Mouse (Mus musculus): Measurements from ENCODE around the gene Sv2b. TPM values are rescaled to one million over a fixed set of nuclear protein-coding genes. Genes with fewer than 3 reads are reported as not detected.

The Sv2b gene
- total RNA-seq, 2 experiments from 2014 or later, result not detected

DNA sequence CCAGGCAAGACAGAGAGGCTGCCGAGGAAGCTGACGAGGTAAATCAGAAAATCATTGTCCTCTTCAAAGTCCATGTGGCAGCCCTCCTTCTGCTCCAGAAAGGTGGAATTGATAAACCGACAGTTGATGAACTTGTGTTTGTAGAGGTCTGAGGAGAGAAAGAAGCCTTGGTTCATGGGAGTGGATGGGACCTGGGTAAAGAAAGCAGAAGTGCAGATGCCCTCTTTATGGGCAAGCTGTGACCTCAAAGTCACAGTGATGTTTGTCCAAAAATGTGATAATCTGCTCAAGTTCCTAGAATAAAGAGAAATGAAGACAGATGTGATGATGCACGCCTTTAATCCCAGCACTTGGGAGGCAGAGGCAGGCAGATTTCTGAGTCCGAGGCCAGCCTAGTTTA is 185.0 kb downstream of the Sv2b start:
- ATAC-seq (replicated peaks; ENCODE audit: low FRiP score, poor library complexity, severe bottlenecking), result no peak

DNA sequence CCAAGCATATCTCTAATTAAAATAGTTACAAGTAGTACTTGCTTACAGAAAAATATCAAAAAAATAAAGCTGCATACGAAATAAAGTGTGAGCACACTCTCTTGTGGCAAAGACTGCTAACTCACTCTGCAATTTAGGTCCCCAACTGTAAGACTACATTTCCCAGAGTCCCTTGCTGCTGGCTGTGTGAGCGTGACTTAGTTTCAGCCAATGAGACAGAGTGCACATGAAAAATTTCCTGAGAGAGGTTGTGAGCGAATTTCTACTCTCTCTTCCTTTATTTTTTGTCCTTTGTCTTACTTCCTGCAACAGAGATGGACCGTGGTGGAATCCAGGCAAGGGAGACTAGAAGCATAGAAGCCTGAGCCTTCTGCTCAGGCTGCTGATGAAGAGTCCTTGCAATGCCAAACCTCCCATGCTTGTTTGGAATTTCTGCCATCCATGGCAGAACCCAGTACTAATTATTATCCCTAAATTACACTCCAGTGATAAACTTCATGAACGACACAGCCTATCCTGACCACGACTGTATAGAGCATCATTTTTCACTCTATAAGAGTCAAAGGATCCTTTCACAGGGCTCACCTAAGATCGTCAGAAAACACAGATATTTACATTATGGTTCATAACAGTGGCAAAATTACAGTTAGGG is 190.9 kb downstream of the Sv2b start:
- no peak; the same call in 1 of the 2 replicates for ATAC-seq (replicated peaks; ENCODE audit: low FRiP score, poor library complexity, severe bottlenecking)

DNA sequence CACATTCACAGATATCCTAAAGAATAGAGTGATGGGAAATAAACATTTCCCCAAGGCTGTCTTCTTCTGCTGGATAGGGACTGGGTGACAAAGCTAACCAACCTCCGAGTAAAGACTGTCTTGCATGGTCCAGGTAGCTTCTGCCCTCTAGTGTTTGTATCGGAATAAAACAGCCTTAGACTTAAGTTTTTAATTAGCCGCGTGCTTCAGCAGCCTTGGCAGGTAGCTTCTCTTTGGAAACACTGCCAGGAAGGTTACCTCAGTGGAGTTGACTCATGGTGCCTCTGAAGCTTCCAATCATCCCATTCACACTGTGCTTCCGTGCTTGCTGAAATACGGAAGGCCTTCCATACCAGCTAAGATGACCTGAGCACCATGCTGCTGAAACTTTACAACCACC is 198.4 kb downstream of the Sv2b start:
- ATAC-seq (replicated peaks; ENCODE audit: low FRiP score, poor library complexity, severe bottlenecking), result no peak

DNA sequence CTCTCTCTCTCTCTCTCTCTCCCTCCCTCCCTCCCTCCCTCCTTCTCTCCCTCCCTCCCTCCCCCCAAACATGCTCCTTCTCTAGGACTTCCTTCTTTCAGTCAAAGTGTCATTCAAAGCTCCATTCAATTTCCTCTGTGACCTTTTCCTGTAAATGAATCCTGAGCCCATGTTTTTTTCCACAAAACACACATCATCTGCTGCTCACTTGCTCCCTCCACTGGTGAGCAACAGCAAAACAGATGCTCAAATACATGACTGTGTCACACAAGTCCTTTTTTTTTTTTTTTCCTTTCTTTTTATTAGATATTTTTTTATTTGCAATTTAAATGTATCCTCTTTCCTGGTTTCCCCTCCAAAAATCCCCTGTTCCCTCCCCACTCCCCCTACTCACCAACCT is 201.6 kb downstream of the Sv2b start:
- ATAC-seq (replicated peaks; ENCODE audit: low FRiP score, poor library complexity, severe bottlenecking), result no peak

DNA sequence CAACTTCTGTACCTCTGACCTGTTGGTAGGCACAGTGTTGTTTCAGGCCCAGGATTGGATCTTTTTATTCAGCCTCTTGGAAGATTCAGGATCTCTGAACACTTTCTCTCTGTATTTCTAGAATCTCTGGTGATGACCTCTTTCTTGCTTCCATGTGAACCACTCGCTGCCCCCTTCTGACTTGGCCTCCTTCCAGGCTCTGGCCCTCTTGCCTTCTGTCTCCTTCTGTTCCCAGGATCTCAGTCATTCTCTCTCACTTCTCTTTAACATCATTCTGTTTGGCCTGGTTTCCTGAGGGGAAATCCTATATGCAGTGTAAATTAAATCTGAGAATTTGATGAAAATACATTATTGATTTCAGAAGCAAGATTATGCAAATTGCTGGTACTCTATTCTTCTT is 205.2 kb downstream of the Sv2b start:
- ATAC-seq (replicated peaks; ENCODE audit: low FRiP score, poor library complexity, severe bottlenecking), result no peak

DNA sequence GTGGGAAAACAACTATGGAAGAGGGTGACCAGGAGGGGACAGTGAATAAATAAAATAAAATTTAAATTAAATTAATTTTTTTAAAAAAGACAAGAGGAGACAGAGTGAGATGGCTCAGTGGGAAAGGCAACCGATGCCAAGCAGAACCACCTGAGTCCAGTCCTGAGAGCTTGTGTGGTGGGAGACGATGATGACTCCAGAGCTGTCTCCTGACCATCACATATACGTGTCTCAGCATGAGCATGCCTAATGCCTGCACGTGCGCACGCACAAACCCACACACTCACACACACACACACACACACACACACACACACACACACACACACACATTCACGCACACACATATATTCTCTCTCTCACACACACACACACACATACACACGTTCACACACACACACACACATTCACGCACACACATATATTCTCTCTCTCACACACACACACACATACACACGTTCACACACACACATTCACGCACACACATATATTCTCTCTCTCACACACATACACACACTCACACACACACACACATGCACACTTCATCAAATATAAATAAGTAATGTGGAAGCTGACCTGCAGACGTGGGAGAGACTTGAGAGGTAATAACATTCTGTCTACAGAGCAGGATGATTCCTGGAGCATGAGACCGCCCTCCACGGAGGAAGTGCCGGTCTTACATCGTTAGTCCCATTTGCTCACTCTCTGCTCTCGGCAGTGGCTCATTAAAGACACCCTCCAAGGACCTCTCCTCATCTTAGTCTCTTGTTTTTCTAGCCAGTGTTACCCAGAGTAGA is 206.3 kb downstream of the Sv2b start:
- ATAC-seq (replicated peaks; ENCODE audit: low FRiP score, poor library complexity, severe bottlenecking), result no peak; the same call in 1 of the 2 replicates

DNA sequence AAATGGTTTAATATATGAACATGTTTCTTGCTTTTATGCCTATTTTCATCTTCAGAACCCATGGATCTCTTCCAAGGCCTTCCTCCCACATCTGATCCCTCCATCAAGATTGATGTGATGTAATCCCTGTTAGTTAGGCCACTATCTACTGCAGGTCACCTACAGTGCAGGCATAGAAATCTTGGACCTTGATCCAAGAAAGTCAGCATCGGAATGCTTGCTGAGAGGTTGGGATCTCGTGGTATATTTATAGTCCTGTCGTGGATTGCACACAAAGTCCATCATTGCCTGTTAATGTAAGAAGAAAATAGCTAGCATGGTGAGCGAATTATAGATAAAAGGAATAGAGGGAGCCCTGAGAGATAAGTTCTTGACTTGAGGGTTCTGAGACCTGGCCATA is 223.6 kb downstream of the Sv2b start:
- no peak for ATAC-seq (replicated peaks; ENCODE audit: low FRiP score, poor library complexity, severe bottlenecking)

DNA sequence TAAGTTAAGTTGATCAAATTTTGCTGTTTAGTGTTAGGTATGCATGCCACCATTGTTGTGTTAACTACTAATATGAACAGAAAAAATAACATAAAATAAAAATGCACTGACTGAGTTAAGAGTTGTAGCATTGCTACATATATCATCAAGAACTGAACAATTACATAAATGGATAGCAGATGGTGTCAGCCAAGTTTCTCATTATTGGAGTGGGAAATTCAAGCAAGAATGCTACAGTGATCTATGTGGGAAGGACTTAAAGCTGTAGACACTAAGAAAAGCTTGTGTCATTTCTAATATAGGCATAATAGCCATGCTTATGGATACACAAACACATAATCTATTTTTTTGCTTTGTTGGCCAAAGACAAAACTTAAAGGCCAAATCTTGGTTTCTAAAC is 228.9 kb downstream of the Sv2b start:
- ATAC-seq (replicated peaks; ENCODE audit: low FRiP score, poor library complexity, severe bottlenecking), result no peak

DNA sequence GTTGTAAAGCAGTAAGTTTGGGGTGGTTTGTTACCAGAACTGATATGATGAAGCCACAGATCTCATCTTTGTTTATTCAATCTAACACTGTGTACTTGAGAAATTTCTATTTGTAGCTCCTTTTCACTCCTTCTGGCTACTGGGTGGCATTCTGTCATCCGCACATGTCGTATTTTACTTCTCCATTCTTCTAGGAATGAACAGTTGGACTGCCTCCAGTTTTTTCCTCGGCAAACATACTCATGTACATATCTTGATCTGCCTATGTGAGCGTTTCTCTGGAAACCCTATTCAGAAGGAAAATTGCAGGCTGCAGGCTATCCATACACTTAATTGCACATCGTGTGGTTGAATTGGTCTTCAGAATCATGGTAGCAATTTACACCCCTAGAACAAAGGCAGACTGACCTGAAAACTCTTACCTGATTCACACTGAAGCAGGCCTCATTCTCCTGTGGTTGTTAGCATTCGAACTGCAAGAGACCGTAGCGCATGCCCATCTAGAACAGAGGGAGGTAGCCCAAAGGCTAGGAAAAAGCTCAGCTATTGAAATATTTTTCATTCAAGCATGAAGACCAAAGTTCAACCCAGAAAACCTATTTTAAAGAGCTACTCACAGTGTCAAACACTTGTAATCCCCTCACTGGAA is 231.4 kb downstream of the Sv2b start:
- ATAC-seq (replicated peaks; ENCODE audit: low FRiP score, poor library complexity, severe bottlenecking), result no peak

Other genes starting within 250 kb of the Sv2b start
- gene Akap13, start 146.3 kb upstream of the Sv2b start, total RNA-seq (2015; ENCODE audit: low replicate concordance), result 608 and 666 TPM in 2 replicates
- gene Akap13, start 146.3 kb upstream of the Sv2b start, total RNA-seq (2017; ENCODE audit: low replicate concordance), result 2,657 and 2,715 TPM in 2 replicates

Measured in erythroblast, adult 5-6 weeks (primary cell).